19 mouse cellular contexts compared by ENCODE assay signal in the genomic region with DNA sequence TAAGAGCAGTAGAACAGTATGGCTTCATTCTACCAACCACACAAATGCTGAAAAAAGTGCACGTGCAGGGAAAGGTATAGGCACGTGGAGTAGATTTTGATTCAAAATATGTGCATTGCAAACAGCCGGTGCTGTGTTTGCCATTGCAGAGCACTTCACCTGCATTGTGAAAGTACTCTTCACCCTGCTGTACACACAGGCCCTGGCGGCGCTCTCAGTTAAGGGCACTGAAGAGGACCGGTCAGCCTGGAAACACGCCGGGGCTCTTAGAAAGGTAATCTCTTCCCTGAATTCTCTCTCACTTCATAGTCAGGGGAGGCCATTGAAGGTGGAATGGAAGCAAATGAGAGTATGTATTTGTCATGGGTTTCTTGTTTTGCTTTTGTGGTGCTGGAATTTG. TPM values are rescaled to one million over a fixed set of nuclear protein-coding genes. Genes with fewer than 3 reads are reported as not detected.
"Had no signal": no experiment of that assay in that cellular context is flagged by ENCODE, and none has a peak within 500 bp of the region (broad histone marks: within the 10 kb centered on the region; RNA-seq: fewer than 3 reads in every experiment).

No protein-coding gene starts in this region.

- H3K4me2 ChIP-seq: intestine, embryonic 15.5 days; limb, embryonic 13.5 days; liver, embryonic 13.5 days had no signal

- H3K4me3 ChIP-seq: intestine, embryonic 15.5 days; limb, embryonic 10.5 days; limb, embryonic 13.5 days; liver, embryonic 13.5 days; megakaryocyte, embryonic 14.5 days; midbrain, embryonic 10.5 days had no signal

- DNase-seq: kidney, adult 11 months; kidney, adult 9 months; kidney, postnatal 14 days; kidney, postnatal 4 days; liver; liver, embryonic 13.5 days; midbrain, embryonic 14.5 days; right cerebral cortex, adult 18-20 months; right cerebral cortex, postnatal 14 days; right cerebral cortex, postnatal 4 days; thymus, adult 18-20 months; thymus, postnatal 36 days had no signal

- H3K27me3 ChIP-seq: intestine, embryonic 15.5 days; limb, embryonic 13.5 days; liver, embryonic 13.5 days; megakaryocyte, embryonic 14.5 days had no signal

- H3K9ac ChIP-seq: intestine, embryonic 15.5 days; limb, embryonic 13.5 days; liver, embryonic 13.5 days had no signal

- H3K4me1 ChIP-seq: intestine, embryonic 15.5 days; limb, embryonic 10.5 days; limb, embryonic 13.5 days; liver, embryonic 13.5 days; megakaryocyte, embryonic 14.5 days; midbrain, embryonic 10.5 days had no signal

- H3K27ac ChIP-seq: intestine, embryonic 15.5 days; limb, embryonic 10.5 days; limb, embryonic 13.5 days; liver, embryonic 13.5 days; midbrain, embryonic 10.5 days; stomach, postnatal 0 days had no signal

- H3K9me3 ChIP-seq: intestine, embryonic 15.5 days; limb, embryonic 10.5 days; limb, embryonic 13.5 days; liver, embryonic 13.5 days; megakaryocyte, embryonic 14.5 days; midbrain, embryonic 10.5 days had no signal

- ATAC-seq: intestine, embryonic 15.5 days had no signal

- H3K36me3 ChIP-seq: intestine, embryonic 15.5 days had no signal

RNA-seq across cellular contexts. Expression of a gene that starts 26.0 kb away (rescaled TPM):
- polyA plus RNA-seq: limb, embryonic 10.5 days; limb, embryonic 13.5 days; liver, embryonic 13.5 days; liver, embryonic 16.5 days; midbrain, embryonic 10.5 days had no signal
